Mouse (Mus musculus): ENCODE measurements around the gene Cltrn.

GRCm38 (mm10) chrX:164154594-164154993 lies 66.0 kb downstream of the Cltrn start:
- TF ChIP-seq POLR2A (IDR thresholded peaks at IDR 0.05; ENCODE audit: borderline replicate concordance, control insufficient read depth, low read depth, low read length) (no peak), CTCF (IDR thresholded peaks at IDR 0.05; ENCODE audit: control insufficient read depth, insufficient read depth, low read length) (no peak)

All from bone marrow, adult 2 months (tissue).